ENCODE assay signal across 8 mouse cellular contexts in the genomic region with DNA sequence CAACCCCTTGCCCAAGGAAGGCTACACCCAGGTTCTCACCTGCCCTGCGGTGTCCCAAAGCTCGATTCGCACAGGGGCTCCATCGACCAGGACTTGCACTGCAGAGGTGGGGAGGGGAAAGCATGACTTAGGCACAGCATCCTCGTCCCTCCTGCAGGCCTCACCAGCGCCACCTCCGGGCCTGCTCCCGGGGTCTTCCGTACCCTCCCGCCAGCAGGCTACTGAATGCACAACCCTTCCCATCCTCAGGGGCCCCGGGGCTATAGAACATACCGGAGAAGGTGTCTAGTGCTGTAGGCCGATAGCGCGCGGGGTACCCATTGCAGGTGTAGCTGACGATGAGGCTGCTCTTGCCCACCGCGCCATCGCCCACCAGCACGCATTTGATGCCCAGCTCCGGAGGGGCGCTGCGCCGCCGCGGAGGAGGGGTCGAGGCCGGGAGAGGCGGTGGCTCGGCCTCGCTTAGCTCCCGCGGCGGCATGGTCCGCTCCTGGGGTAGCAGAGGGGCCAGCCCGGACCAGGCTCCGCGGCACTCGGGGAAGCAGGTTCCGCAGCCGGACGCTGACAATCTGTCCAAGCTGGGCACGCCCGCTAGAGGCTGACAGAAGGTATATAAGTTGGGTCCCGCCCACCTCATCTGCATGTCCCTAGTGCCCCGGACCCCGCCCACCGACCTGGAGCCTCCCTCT. TPM values are rescaled to one million over a fixed set of nuclear protein-coding genes. Genes with fewer than 3 reads are reported as not detected.
DNase-seq lines count a peak whose midpoint lies in the region; ATAC-seq and TF ChIP-seq lines count a peak whose summit lies in the region.

A gene (minus strand): TSS at position 630 of the 689 bp plus-strand sequence.

- TF ChIP-seq POLR2A in thymus, adult 2 months (IDR thresholded peaks at IDR 0.05; ENCODE audit: control insufficient read depth, extremely low read depth, insufficient read depth, low read length, poor library complexity), result no peak

- H3K4me2 ChIP-seq in heart, embryonic 15.5 days, result peak within 1 kb of the TSS; percentile 99
- peak within 1 kb of the TSS; percentile 82 for H3K4me2 ChIP-seq in liver, embryonic 16.5 days (ENCODE audit: low read depth, low read length)
- peak within 1 kb of the TSS; percentile 84 for H3K4me2 ChIP-seq in neural tube, embryonic 11.5 days (ENCODE audit: low read depth)

- H3K4me3 ChIP-seq in heart, embryonic 15.5 days, result peak within 1 kb of the TSS; percentile 66
- peak within 1 kb of the TSS; percentile 61 for H3K4me3 ChIP-seq in liver, embryonic 16.5 days (ENCODE audit: low read depth, low read length)
- peak within 1 kb of the TSS; percentile 46 for H3K4me3 ChIP-seq in neural tube, embryonic 11.5 days (ENCODE audit: low read depth, low read length)
- H3K4me3 ChIP-seq in thymus, adult 2 months (ENCODE audit: control insufficient read depth, insufficient read depth, low read length), result peak within 1 kb of the TSS; percentile 49

- H3K27me3 ChIP-seq in heart, embryonic 15.5 days, result peaks cover 29% of the 10 kb centered on the region
- peaks cover 12% of the 10 kb centered on the region; the same call in 1 of the 2 replicates for H3K27me3 ChIP-seq in liver, embryonic 16.5 days (ENCODE audit: control insufficient read depth, insufficient read depth, low read depth, low read length)
- no peaks in the 10 kb centered on the region for H3K27me3 ChIP-seq in neural tube, embryonic 11.5 days (ENCODE audit: control insufficient read depth, insufficient read depth, low read length)
- H3K27me3 ChIP-seq in thymus, adult 2 months (ENCODE audit: control insufficient read depth, insufficient read depth, low read length), result no peaks in the 10 kb centered on the region

- H3K36me3 ChIP-seq in heart, embryonic 15.5 days, result no peaks in the 10 kb centered on the region
- no peaks in the 10 kb centered on the region for H3K36me3 ChIP-seq in liver, embryonic 16.5 days (ENCODE audit: control insufficient read depth, insufficient read depth)
- H3K36me3 ChIP-seq in neural tube, embryonic 11.5 days (ENCODE audit: control insufficient read depth, insufficient read depth, low read length), result no peaks in the 10 kb centered on the region
- H3K36me3 ChIP-seq in thymus, adult 2 months (ENCODE audit: control insufficient read depth, insufficient read depth, low read length), result no peaks in the 10 kb centered on the region

- ATAC-seq in activated CD4-positive, CD25-positive, alpha-beta regulatory T cell, adult 4 months, result peak; percentile 66
- peak; percentile 84 for ATAC-seq in heart, embryonic 15.5 days (replicated peaks; ENCODE audit: insufficient number of reproducible peaks, insufficient read depth, low FRiP score, low read depth)
- ATAC-seq in liver, embryonic 16.5 days (ENCODE audit: low read depth), result peak; percentile 64
- peak; percentile 74 for ATAC-seq in neural tube, embryonic 11.5 days (ENCODE audit: insufficient read depth, low FRiP score, low TSS enrichment)

- 1% methylated on average over 49 of the region's 49 CpGs for WGBS in heart, embryonic 15.5 days
- under 1% methylated on average over 49 of the region's 49 CpGs for WGBS in liver, embryonic 16.5 days (ENCODE audit: insufficient replicate concordance)
- under 1% methylated on average over 49 of the region's 49 CpGs for WGBS in neural tube, embryonic 11.5 days
- 4% methylated on average over 49 of the region's 49 CpGs for WGBS in thymus, adult 2 months

- H3K27ac ChIP-seq in heart, embryonic 15.5 days, result no peak within 1 kb of the TSS
- H3K27ac ChIP-seq in liver, embryonic 16.5 days (ENCODE audit: low read length), result no peak within 1 kb of the TSS
- no peak within 1 kb of the TSS for H3K27ac ChIP-seq in neural tube, embryonic 11.5 days (ENCODE audit: low read depth, low read length)
- no peak within 1 kb of the TSS for H3K27ac ChIP-seq in thymus, adult 2 months (ENCODE audit: control insufficient read depth, insufficient read depth, low read length)

- DNase-seq in 3T3-L1 (ENCODE audit: low read depth, low spot score), result peak; percentile 47
- peak; percentile 81 for DNase-seq in embryo, embryonic 10.5 days (ENCODE audit: low spot score)
- peak; percentile 85 for DNase-seq in kidney, postnatal 25 days
- DNase-seq in neural tube, embryonic 11.5 days (ENCODE audit: low spot score), result peak; percentile 72
- DNase-seq in thymus, adult 2 months, result peak; percentile 74

- no peaks in the 10 kb centered on the region for H3K9me3 ChIP-seq in heart, embryonic 15.5 days (replicated peaks)
- H3K9me3 ChIP-seq in liver, embryonic 16.5 days (replicated peaks; ENCODE audit: control insufficient read depth, low read length), result no peaks in the 10 kb centered on the region
- no peaks in the 10 kb centered on the region for H3K9me3 ChIP-seq in neural tube, embryonic 11.5 days (ENCODE audit: control insufficient read depth, low read length)

- peaks cover 5% of the 10 kb centered on the region; the same call in 1 of the 2 replicates for H3K4me1 ChIP-seq in heart, embryonic 15.5 days (replicated peaks)
- H3K4me1 ChIP-seq in liver, embryonic 16.5 days (ENCODE audit: control insufficient read depth, low read depth, low read length), result peaks cover 5% of the 10 kb centered on the region
- H3K4me1 ChIP-seq in neural tube, embryonic 11.5 days (ENCODE audit: control insufficient read depth, insufficient read depth, low read length), result no peaks in the 10 kb centered on the region
- H3K4me1 ChIP-seq in thymus, adult 2 months (replicated peaks; ENCODE audit: control insufficient read depth, insufficient read depth, low read length), result 0 out of 2 replicates have a peak, but pooled peaks cover 4% of the 10 kb centered on the region

- TF ChIP-seq CTCF in thymus, adult 2 months (IDR thresholded peaks at IDR 0.05; ENCODE audit: borderline replicate concordance, control insufficient read depth, extremely low read depth, insufficient read depth, low read length, poor library complexity), result peak; percentile 51; the same call in 1 of the 2 replicates

- peak within 1 kb of the TSS; percentile 65 for H3K9ac ChIP-seq in heart, embryonic 15.5 days
- H3K9ac ChIP-seq in liver, embryonic 16.5 days (ENCODE audit: low read depth, low read length), result peak within 1 kb of the TSS; percentile 44; the same call in 1 of the 2 replicates
- peak within 1 kb of the TSS; percentile 59 for H3K9ac ChIP-seq in neural tube, embryonic 11.5 days (ENCODE audit: low read length)

RNA-seq across cellular contexts. Expression of the gene that starts here (rescaled TPM):
- polyA plus RNA-seq in activated CD4-positive, CD25-positive, alpha-beta regulatory T cell, adult 4 months (2017; shearing (Covaris generic)), result not detected
- 0.44 and 2.2 TPM in 2 replicates for polyA plus RNA-seq in heart, embryonic 15.5 days (2015; fragmentation: Nextera tagmentation; extraction: Ambion mirVana)
- 0.20 TPM in 1 of 2 replicates, not detected in the other for polyA plus RNA-seq in liver, embryonic 16.5 days (2015; fragmentation: Nextera tagmentation; extraction: Ambion mirVana)
- polyA plus RNA-seq in neural tube, embryonic 11.5 days (2014; fragmentation: Nextera tagmentation; extraction: Ambion mirVana), result 2.3 and 2.4 TPM in 2 replicates
- 2.6 and 3.5 TPM in 2 replicates for polyA plus RNA-seq in thymus, adult 2 months (2012; rRNA removed)

Comparison
In these comparisons a context has a peak if more than half of its experiments do, and no peak if none do; other contexts are left out.
1. Peak in ATAC-seq in activated CD4-positive, CD25-positive, alpha-beta regulatory T cell, adult 4 months; RNA of the gene not detected or under 1 TPM.
2. Peak in ATAC-seq, H3K4me3 ChIP-seq, H3K9ac ChIP-seq and H3K4me2 ChIP-seq in liver, embryonic 16.5 days; RNA of the gene not detected or under 1 TPM.